Mouse (Mus musculus) layer of hippocampus, adult 2 months (tissue): ENCODE measurements at regions not wholly inside any gene's neighbourhood (a gene's known extent, or its start where the extent isn't known, plus 50 kb on each side); places are given as distances from the start of the nearest gene placed in this dataset.

Experiments used
- DNase-seq, 2 experiments: peaks; one replicate each; pipeline ENCODE4 v3.0.0; 2022; ENCODE audit warnings: low spot score in 2 of 2
- H3K27ac ChIP-seq: fragments of 200-600 bp; 2 replicates; pipeline ENCODE4 v1.8.1; 2022
- H3K4me3 ChIP-seq: fragments of 200-600 bp; 2 replicates; pipeline ENCODE4 v1.8.1; 2022; ENCODE audit warnings: mild to moderate bottlenecking
- CTCF ChIP-seq: fragments of 200-600 bp; conservative IDR thresholded peaks from 2 replicates; pipeline ENCODE4 v1.8.1; 2022; ENCODE audit warnings: antibody characterized with exemption, mild to moderate bottlenecking, moderate library complexity

GRCm38 (mm10) chr19:15658611-15659010 lies 288.5 kb downstream of the Psat1 start:
- Histone ChIP-seq H3K27ac (no peak overlapping the region), H3K4me3 (no peak overlapping the region)
- no peak for DNase-seq
- no peak for TF ChIP-seq CTCF

- no peak for TF ChIP-seq CTCF
- no peak overlapping the region for H3K4me3 ChIP-seq
- no peak for DNase-seq
- H3K27ac ChIP-seq: no peak overlapping the region
Observed at GRCm38 (mm10) chr19:15657846-15658245, 289.3 kb downstream of the Psat1 start.

GRCm38 (mm10) chr19:15649368-15649767 lies 297.8 kb downstream of the Psat1 start:
- no peak overlapping the region for H3K27ac ChIP-seq
- H3K4me3 ChIP-seq: no peak overlapping the region
- peak; percentile 37 to 55 for DNase-seq
- TF ChIP-seq CTCF: peak; percentile 86

GRCm38 (mm10) chr19:15647313-15647712 lies 299.8 kb downstream of the Psat1 start:
- peak in 1 of 2 experiments; percentile 19 for DNase-seq
- no peak for TF ChIP-seq CTCF
- H3K4me3 ChIP-seq: no peak overlapping the region
- H3K27ac ChIP-seq: no peak overlapping the region

GRCm38 (mm10) chr19:15644786-15645185 lies 302.4 kb downstream of the Psat1 start:
- no peak for TF ChIP-seq CTCF
- Histone ChIP-seq H3K27ac (peak overlapping the region; percentile 28; the same call in 1 of the 2 replicates), H3K4me3 (no peak overlapping the region)
- DNase-seq: no peak

- Histone ChIP-seq H3K4me3 (no peak overlapping the region), H3K27ac (no peak overlapping the region)
- peak; percentile 36 to 70 for DNase-seq
- peak; percentile 98 for TF ChIP-seq CTCF
Observed at GRCm38 (mm10) chr19:15617233-15617915, 329.8 kb downstream of the Psat1 start.

GRCm38 (mm10) chr19:15614648-15615561 lies 332.2 kb downstream of the Psat1 start:
- peak; percentile 30 to 31 for DNase-seq
- Histone ChIP-seq H3K27ac (no peak overlapping the region), H3K4me3 (no peak overlapping the region)
- TF ChIP-seq CTCF: no peak

- TF ChIP-seq CTCF: no peak
- Histone ChIP-seq H3K4me3 (no peak overlapping the region), H3K27ac (no peak overlapping the region)
- DNase-seq: no peak
Observed at GRCm38 (mm10) chr19:15611137-15611758, 335.9 kb downstream of the Psat1 start.

GRCm38 (mm10) chr19:15606440-15606839 lies 340.7 kb downstream of the Psat1 start:
- H3K27ac ChIP-seq: no peak overlapping the region
- no peak for TF ChIP-seq CTCF
- DNase-seq: no peak
- H3K4me3 ChIP-seq: no peak overlapping the region

- no peak for DNase-seq
- Histone ChIP-seq H3K4me3 (no peak overlapping the region), H3K27ac (no peak overlapping the region)
- no peak for TF ChIP-seq CTCF
Observed at GRCm38 (mm10) chr19:15592821-15593220, 354.3 kb downstream of the Psat1 start.

- no peak for TF ChIP-seq CTCF
- H3K27ac ChIP-seq: no peak overlapping the region
- DNase-seq: no peak
- H3K4me3 ChIP-seq: no peak overlapping the region
Observed at GRCm38 (mm10) chr19:15583782-15584693, 363.1 kb downstream of the Psat1 start.

- DNase-seq: no peak
- TF ChIP-seq CTCF: no peak
- no peak overlapping the region for H3K4me3 ChIP-seq
- H3K27ac ChIP-seq: no peak overlapping the region
Observed at GRCm38 (mm10) chr19:15583106-15583781, 363.9 kb downstream of the Psat1 start.
